Mouse (Mus musculus) heart, embryonic 14.5 days (tissue): ENCODE results near the gene Hacl1. TPM values are rescaled to one million over a fixed set of nuclear protein-coding genes. Genes with fewer than 3 reads are reported as not detected.

ENCODE experiments used
- ATAC-seq: fragments of 200-750 bp; cut with Nextera tagmentation; 2 replicates; pipeline ENCODE4 v1.8.0; 2017; ENCODE audit warnings: low read depth, moderate TSS enrichment; ENCODE audit not compliant: insufficient number of reproducible peaks, insufficient read depth, low FRiP score
- H3K27ac ChIP-seq, 2 experiments: fragments of 200-500 bp in 1 of 2; fragments of 300-500 bp in 1 of 2; sonication (generic) in 1 of 2; replicated peaks in 1 of 2; 2 replicates each; pipeline ENCODE4 v1.5.1; 2012 to 2014; ENCODE audit warnings: low read depth in 2 of 2, low read length in 2 of 2, control low read depth in 1 of 2, mild to moderate bottlenecking in 1 of 2, mixed read lengths in 1 of 2; ENCODE audit not compliant: control insufficient read depth in 1 of 2, insufficient read depth in 1 of 2
- H3K27me3 ChIP-seq: fragments of 300-500 bp; sonication (generic); 2 replicates; pipeline ENCODE4 v1.6.1; 2014; ENCODE audit warnings: mild to moderate bottlenecking, low read length, control low read depth; ENCODE audit not compliant: control insufficient read depth, insufficient read depth
- H3K36me3 ChIP-seq: fragments of 300-500 bp; sonication (generic); 2 replicates; pipeline ENCODE4 v1.6.1; 2014; ENCODE audit warnings: mild to moderate bottlenecking, control low read depth, low read length, mixed read lengths; ENCODE audit not compliant: control insufficient read depth, insufficient read depth
- H3K4me1 ChIP-seq, 2 experiments: fragments of 200-500 bp in 1 of 2; fragments of 300-500 bp in 1 of 2; sonication (generic) in 1 of 2; 2 replicates each; pipeline ENCODE4 v1.6.1; 2012 to 2014; ENCODE audit warnings: low read length in 2 of 2, control low read depth in 1 of 2, mixed read lengths in 1 of 2; ENCODE audit not compliant: control insufficient read depth in 2 of 2, insufficient read depth in 2 of 2
- H3K4me2 ChIP-seq: fragments of 300-500 bp; sonication (generic); 2 replicates; pipeline ENCODE4 v1.6.1; 2014; ENCODE audit warnings: mild to moderate bottlenecking, low read length
- H3K4me3 ChIP-seq, 2 experiments: fragments of 200-500 bp in 1 of 2; fragments of 300-500 bp in 1 of 2; sonication (generic) in 1 of 2; 2 replicates each; pipeline ENCODE4 v1.5.1; 2012 to 2014; ENCODE audit warnings: low read length in 2 of 2, mild to moderate bottlenecking in 2 of 2, control low read depth in 1 of 2, low read depth in 1 of 2, moderate library complexity in 1 of 2; ENCODE audit not compliant: control insufficient read depth in 1 of 2, insufficient read depth in 1 of 2
- H3K9ac ChIP-seq: fragments of 300-500 bp; sonication (generic); 2 replicates; pipeline ENCODE4 v1.6.1; 2014; ENCODE audit warnings: mild to moderate bottlenecking, low read length
- H3K9me3 ChIP-seq: fragments of 300-500 bp; sonication (generic); 2 replicates; pipeline ENCODE4 v1.6.1; 2016; ENCODE audit warnings: low read length, control low read depth; ENCODE audit not compliant: control insufficient read depth
- WGBS: fragments of 180-500 bp; shearing (Covaris S2); extraction: QIAGEN DNeasy Blood & Tissue Kit; methylation state at CpG from one replicate; pipeline ENCODE4 v1.1.7; 2014; 5-methylcytosine and 5-hydroxymethylcytosine counted together
- polyA plus RNA-seq: library from polyadenylated mRNA; unstranded; fragments of >200 nt; fragmentation: Nextera tagmentation; extraction: Ambion mirVana; gene quantifications from 2 replicates; pipeline ENCODE4 v1.2.1, GENCODE M21; 2014

Gene Hacl1
- polyA plus RNA-seq, 1 experiment from 2014 or later, result 14.3 TPM

DNA sequence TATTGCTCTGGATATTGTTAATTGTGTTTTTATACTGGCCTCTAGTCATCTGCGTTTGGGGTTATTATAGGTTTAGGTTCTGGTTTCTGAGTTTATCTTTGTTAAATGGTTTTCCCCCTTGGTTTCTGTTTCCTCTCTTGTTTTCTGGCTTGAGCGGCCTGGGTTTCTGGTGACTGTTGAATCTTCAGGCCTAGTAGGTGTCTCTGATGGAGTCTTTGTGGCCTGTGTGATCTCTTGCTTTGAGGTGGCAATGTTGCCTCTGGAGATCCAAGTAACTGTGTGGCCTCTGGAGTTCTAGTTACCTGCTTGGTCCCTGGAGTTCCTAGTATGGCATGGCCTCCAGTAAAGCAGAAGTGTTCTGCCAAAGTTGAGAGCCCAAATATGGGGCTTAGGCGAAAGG is 39.6 kb upstream of the Hacl1 start:
- peaks cover 0 to 3% of the 10 kb centered on the region in 2 experiments; a peak in 1 of 4 replicates for H3K4me1 ChIP-seq
- H3K36me3 ChIP-seq, result no peaks in the 10 kb centered on the region
- no peak for ATAC-seq
- no peak overlapping the region for H3K9ac ChIP-seq
- no peak overlapping the region for H3K27ac ChIP-seq
- no peak overlapping the region for H3K4me3 ChIP-seq
- no peaks in the 10 kb centered on the region for H3K9me3 ChIP-seq
- 89% methylated on average over 3 of the region's 3 CpGs for WGBS
- no peaks in the 10 kb centered on the region for H3K27me3 ChIP-seq
- H3K4me2 ChIP-seq, result no peak overlapping the region

DNA sequence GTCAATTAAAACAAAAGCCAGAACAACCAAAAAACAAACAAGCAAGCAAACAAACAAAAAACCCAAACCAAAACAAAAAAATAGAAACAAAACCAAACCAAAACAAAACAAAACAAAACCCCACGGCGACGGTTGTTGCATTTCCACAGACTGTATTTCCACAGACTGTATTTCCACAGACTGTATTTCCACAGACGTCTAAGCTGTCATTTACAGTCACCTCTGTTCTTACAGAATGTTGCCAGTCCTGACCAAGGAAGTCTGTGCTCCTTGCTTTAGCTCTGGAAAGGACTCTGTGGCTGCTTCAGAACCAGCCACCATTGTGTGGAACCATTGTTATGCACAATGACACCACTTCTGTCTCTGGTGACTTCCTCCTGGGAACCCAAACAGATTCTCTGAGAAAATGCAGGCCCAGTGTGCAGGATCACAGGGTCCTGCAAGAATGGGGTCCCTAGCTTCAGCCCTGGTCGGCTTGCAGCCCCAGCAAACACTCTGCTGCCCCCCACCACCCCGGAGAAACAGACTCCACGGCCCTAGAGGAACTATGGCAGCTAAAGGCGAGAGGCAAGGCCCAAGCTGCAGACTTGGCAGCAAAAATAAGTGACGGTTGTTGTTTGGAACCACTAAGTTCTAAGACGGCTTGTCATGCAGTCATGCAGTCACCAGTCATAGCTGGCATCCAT is 30.7 kb upstream of the Hacl1 start:
- H3K36me3 ChIP-seq, result peaks cover 8% of the 10 kb centered on the region
- no peak overlapping the region for H3K4me3 ChIP-seq
- H3K9ac ChIP-seq, result no peak overlapping the region
- peaks cover 11 to 23% of the 10 kb centered on the region in 2 experiments for H3K4me1 ChIP-seq
- no peaks in the 10 kb centered on the region for H3K9me3 ChIP-seq
- H3K27ac ChIP-seq, result no peak overlapping the region
- H3K4me2 ChIP-seq, result no peak overlapping the region
- no peaks in the 10 kb centered on the region for H3K27me3 ChIP-seq
- 75% methylated on average over 10 of the region's 10 CpGs for WGBS
- no peak for ATAC-seq

DNA sequence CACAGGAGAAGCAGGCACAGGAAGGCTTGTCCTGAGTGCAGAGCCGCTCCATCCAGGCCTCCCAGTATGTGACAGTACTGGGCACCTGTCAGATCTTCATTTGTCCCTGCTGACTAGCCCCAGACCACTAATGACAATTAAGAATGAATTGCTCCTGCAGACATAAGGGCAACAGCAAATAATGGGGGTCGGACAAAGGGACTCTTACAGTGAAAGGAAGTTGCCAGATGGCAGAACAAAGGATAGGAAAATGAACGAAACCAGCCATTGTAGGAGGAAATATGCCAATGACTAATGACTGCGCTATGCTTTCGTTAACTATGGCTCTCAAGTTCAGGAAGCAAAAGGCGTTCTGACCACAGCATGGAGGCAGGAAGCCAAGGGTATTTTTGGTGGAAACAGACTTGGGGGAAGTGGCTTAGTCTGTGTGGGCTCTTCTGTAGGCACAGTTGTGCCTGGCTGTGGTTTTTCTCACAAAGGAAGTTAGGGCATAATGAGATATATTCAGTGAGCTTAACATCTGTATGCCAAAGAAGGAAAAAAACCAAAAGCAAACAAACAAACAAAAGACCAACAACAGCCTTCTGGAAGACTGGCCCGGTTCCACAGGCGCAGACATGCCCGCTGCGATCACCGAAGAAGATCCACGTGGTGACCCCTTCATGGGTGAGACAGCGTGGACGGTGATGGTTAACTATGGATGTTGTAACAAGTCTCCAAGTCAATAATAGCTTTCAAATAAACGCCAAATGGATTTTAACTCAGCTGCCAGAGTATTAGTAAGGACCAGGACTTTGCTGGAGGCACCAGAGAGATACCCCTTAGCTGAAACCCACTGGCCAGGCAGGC is 28.8 kb upstream of the Hacl1 start:
- Histone ChIP-seq H3K27ac (peak overlapping the region; percentile 61 to 67), H3K4me3 (no peak overlapping the region), H3K27me3 (no peaks in the 10 kb centered on the region), H3K4me2 (0 out of 2 replicates have a peak overlapping the region, but pooled peaks have one; percentile 16), H3K36me3 (peaks cover 18% of the 10 kb centered on the region), H3K9me3 (no peaks in the 10 kb centered on the region), H3K4me1 (peaks cover 17 to 23% of the 10 kb centered on the region in 2 experiments), H3K9ac (peak overlapping the region; percentile 27; the same call in 1 of the 2 replicates)
- 81% methylated on average over 15 of the region's 15 CpGs for WGBS
- 0 out of 2 replicates have a peak, but pooled peaks have one; percentile 38 for ATAC-seq

DNA sequence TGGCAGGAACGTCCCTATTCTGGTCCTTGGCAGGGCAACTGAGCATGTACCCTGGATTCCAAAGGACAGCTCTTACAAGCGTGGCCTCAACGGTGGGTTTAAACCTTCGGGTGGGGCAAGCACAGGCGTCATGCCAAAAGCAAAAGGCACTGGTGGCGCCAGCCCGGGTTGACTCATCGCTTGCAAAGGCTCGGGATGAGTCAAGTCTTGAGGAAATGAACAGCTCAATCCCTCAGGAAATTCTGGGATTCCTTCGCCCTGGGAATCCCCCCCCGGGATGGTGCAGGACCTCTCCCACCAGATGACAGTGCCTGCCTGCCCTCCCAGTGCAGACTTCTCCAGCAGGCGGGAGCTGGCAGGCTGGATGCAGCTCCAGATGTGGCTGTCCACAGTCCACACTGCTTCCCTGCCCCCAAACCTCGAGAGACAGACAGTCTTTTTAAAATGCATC is 28.1 kb upstream of the Hacl1 start:
- 48% methylated on average over 13 of the region's 13 CpGs for WGBS
- Histone ChIP-seq H3K4me1 (peaks cover 21 to 30% of the 10 kb centered on the region in 2 experiments), H3K9ac (peak overlapping the region; percentile 27; the same call in 1 of the 2 replicates), H3K27ac (peak overlapping the region; percentile 61 to 67), H3K4me2 (0 out of 2 replicates have a peak overlapping the region, but pooled peaks have one; percentile 16), H3K4me3 (no peak overlapping the region), H3K27me3 (no peaks in the 10 kb centered on the region), H3K36me3 (peaks cover 18% of the 10 kb centered on the region), H3K9me3 (no peaks in the 10 kb centered on the region)
- ATAC-seq, result 0 out of 2 replicates have a peak, but pooled peaks have one; percentile 56

DNA sequence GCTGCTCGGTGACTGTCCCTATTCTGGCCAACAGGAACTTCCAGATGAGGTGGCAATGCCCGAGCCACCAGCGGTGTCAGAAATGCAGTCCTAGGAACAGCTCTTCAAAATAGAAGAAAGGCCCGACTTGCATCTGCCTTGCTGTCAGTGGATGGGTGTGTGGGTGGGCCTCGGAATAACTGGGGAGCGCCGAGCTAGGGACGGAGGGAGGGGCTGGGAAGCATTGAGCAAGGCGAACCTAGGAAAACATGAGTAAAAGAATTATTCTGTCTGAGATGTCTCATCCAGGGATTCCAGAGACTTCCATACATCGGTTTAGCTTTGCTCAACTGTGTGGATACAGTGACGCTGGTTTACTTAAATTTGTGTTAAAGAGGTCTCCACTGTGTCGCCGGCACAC is 27.2 kb upstream of the Hacl1 start:
- Histone ChIP-seq H3K9me3 (no peaks in the 10 kb centered on the region), H3K27ac (peak overlapping the region; percentile 41 to 67; a peak in 3 of 4 replicates), H3K9ac (no peak overlapping the region), H3K4me1 (peaks cover 28 to 38% of the 10 kb centered on the region in 2 experiments), H3K36me3 (peaks cover 18% of the 10 kb centered on the region), H3K27me3 (no peaks in the 10 kb centered on the region), H3K4me3 (no peak overlapping the region), H3K4me2 (no peak overlapping the region)
- 76% methylated on average over 13 of the region's 13 CpGs for WGBS
- no peak for ATAC-seq

DNA sequence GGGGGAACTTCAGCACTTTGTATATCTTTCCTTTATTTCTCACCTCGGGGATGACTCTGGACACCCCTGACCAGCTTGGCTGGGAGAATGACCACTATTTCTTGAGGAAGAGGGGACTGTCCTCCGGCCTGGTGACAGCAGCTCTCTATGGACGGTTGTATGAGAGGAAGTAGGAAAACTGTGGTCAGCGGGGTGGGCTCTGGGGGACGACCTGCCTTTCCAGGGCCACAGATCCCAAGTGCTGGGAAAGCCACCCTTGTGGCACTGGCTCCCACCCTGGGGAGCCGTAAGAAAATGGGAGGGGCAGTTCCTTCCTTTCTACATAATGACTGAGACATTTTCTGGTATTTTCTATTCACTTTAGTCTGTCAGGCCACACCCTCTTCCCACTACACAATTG is 26.7 kb upstream of the Hacl1 start:
- Histone ChIP-seq H3K27me3 (no peaks in the 10 kb centered on the region), H3K36me3 (peaks cover 18% of the 10 kb centered on the region), H3K9ac (no peak overlapping the region), H3K9me3 (no peaks in the 10 kb centered on the region), H3K27ac (peak overlapping the region in 1 of 2 experiments; percentile 67; a peak in 1 of 4 replicates), H3K4me3 (no peak overlapping the region), H3K4me2 (no peak overlapping the region), H3K4me1 (peaks cover 32 to 39% of the 10 kb centered on the region in 2 experiments)
- no peak for ATAC-seq
- WGBS, result 77% methylated on average over 6 of the region's 6 CpGs

DNA sequence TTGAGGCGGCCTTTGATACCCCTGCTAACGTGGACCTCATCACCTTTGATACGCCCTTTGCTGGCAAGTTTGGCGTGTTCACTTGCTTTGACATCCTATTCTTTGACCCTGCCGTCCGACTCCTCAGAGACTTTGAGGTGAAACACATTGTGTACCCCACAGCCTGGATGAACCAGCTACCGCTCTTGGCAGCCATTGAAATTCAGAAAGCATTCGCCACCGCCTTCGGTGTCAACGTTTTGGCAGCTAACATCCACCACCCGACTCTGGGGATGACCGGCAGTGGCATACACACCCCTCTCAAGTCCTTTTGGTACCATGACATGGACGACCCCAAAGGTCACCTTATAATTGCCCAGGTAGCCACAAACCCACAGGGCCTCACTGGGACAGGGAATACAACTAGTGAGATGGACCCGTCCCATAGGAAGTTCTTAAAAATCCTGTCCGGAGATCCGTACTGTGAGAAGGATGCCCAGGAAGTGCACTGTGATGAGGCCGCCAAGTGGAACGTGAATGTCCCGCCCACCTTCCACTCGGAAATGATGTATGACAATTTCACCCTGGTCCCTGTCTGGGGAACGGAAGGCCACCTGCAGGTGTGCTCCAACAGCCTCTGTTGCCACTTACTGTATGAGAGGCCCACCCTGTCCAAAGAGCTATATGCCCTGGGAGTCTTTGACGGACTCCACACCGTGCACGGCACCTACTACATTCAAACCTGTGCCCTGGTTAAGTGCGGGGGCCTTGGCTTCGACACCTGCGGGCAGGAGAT is 26.0 kb upstream of the Hacl1 start:
- WGBS, result 94% methylated on average over 28 of the region's 28 CpGs
- Histone ChIP-seq H3K9me3 (no peaks in the 10 kb centered on the region), H3K36me3 (peaks cover 18% of the 10 kb centered on the region), H3K9ac (no peak overlapping the region), H3K4me3 (no peak overlapping the region), H3K27me3 (no peaks in the 10 kb centered on the region), H3K27ac (no peak overlapping the region), H3K4me2 (no peak overlapping the region), H3K4me1 (peaks cover 39 to 45% of the 10 kb centered on the region in 2 experiments)
- no peak for ATAC-seq
